Mouse (Mus musculus): ENCODE results near the gene Pygb. TPM values are rescaled to one million over a fixed set of nuclear protein-coding genes. Genes with fewer than 3 reads are reported as not detected.

Pygb gene
- polyA plus RNA-seq, 1 experiment = 10.3 TPM

DNA sequence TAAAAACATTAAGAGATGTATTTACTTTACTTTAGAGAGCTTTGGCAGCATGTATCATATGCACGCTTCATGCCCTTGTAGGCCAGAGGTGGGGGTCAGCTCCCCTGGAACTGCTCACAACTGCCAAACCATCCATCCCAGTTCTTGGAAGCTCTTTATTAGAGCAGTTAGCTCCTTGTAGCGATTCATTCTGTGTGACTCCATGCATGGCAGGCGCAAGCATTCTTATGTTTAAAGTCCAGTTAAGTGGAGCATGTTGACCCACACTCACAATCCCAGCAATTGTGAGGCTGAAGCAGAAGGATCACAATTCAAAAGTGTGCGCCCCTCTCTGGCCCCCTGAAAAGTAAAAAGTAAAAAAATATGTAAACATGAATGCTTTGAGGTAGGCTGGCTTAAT lies 91.0 kb downstream of the Pygb start:
- Histone ChIP-seq H3K4me1 (ENCODE audit: control insufficient read depth, insufficient read depth, low read length) (no peaks in the 10 kb centered on the region), H3K4me3 (replicated peaks; ENCODE audit: control insufficient read depth, low read depth, low read length) (no peak overlapping the region), H3K27ac (ENCODE audit: control insufficient read depth, insufficient read depth, low read depth, low read length, poor library complexity) (no peak overlapping the region)
- WGBS = 89% methylated on average over 4 of the region's 4 CpGs
- TF ChIP-seq CTCF (IDR thresholded peaks at IDR 0.05; ENCODE audit: control insufficient read depth, insufficient read depth, low read length) (no peak), POLR2A (IDR thresholded peaks at IDR 0.05; ENCODE audit: borderline replicate concordance, control insufficient read depth, low read depth, low read length) (no peak)

Other genes starting within 250 kb of the Pygb start
- 5.2 and 5.3 TPM in 2 replicates for gene Cst7, start 216.3 kb upstream of the Pygb start, polyA plus RNA-seq (2011; ENCODE audit: insufficient read depth, insufficient read length, low replicate concordance, missing spikeins)
- 10.7 and 18.0 TPM in 2 replicates for gene Apmap, start 178.2 kb upstream of the Pygb start, polyA plus RNA-seq (2011; ENCODE audit: insufficient read depth, insufficient read length, low replicate concordance, missing spikeins)
- gene Acss1, start 118.2 kb upstream of the Pygb start, polyA plus RNA-seq (2011; ENCODE audit: insufficient read depth, insufficient read length, low replicate concordance, missing spikeins) = 31.2 and 32.1 TPM in 2 replicates
- gene Vsx1, start 97.4 kb upstream of the Pygb start, polyA plus RNA-seq (2011; ENCODE audit: insufficient read depth, insufficient read length, low replicate concordance, missing spikeins) = 0.80 and 1.2 TPM in 2 replicates
- 5.3 and 5.6 TPM in 2 replicates for gene Entpd6, start 37.7 kb upstream of the Pygb start, polyA plus RNA-seq (2011; ENCODE audit: insufficient read depth, insufficient read length, low replicate concordance, missing spikeins)
- 18.5 and 31.7 TPM in 2 replicates for gene Abhd12, start 118.0 kb downstream of the Pygb start, polyA plus RNA-seq (2011; ENCODE audit: insufficient read depth, insufficient read length, low replicate concordance, missing spikeins)
- 29.1 and 37.4 TPM in 2 replicates for gene Gins1, start 118.7 kb downstream of the Pygb start, polyA plus RNA-seq (2011; ENCODE audit: insufficient read depth, insufficient read length, low replicate concordance, missing spikeins)